Mouse (Mus musculus): Measurements from ENCODE around the gene C1qtnf4.

GRCm38 (mm10) chr2:90938362-90938761 is 52.7 kb downstream of the C1qtnf4 start:
- TF ChIP-seq CTCF (IDR thresholded peaks at IDR 0.05; ENCODE audit: borderline replicate concordance, control insufficient read depth, extremely low read depth, insufficient read depth, low read length, poor library complexity) (no peak), POLR2A (IDR thresholded peaks at IDR 0.05; ENCODE audit: control insufficient read depth, extremely low read depth, insufficient read depth, low read length, poor library complexity) (no peak)

Data from thymus, adult 2 months (tissue).